Mouse (Mus musculus): ENCODE results near the gene Uqcrq. TPM values are rescaled to one million over a fixed set of nuclear protein-coding genes. Genes with fewer than 3 reads are reported as not detected.

Gene Uqcrq
- polyA plus RNA-seq, 1 experiment from 2014 or later: 520 TPM

DNA sequence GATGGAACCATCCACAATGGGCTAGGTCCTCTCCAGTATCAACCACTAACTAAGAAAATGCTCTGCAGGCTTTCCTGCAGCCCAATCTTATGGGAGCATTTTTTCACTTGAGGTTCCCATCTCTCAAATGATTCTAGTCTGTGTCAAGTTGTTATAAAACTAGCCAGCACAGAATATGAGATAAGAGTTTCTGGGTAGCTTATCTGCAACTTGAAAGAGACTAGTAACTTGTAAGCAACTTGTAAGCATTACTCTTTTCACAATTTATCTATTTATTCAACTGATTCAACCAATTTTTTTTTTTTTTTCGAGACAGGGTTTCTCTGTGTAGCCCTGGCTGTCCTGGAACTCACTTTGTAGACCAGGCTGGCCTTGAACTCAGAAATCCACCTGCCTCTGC lies 27.0 kb downstream of the Uqcrq start:
- no peaks in the 10 kb centered on the region for H3K4me1 ChIP-seq (ENCODE audit: insufficient read depth, low read depth, low read length)
- no peaks in the 10 kb centered on the region for H3K9me3 ChIP-seq (ENCODE audit: low read length)
- 92% methylated on average over 1 of the region's 1 CpGs for WGBS
- no peak overlapping the region for H3K9ac ChIP-seq (replicated peaks; ENCODE audit: low read depth)
- no peak overlapping the region for H3K27ac ChIP-seq (ENCODE audit: low read length)
- ATAC-seq (no peak), DNase-seq (ENCODE audit: low spot score) (no peak)
- H3K36me3 ChIP-seq (ENCODE audit: insufficient read depth, low read length): peaks cover 53% of the 10 kb centered on the region
- no peak overlapping the region for H3K4me3 ChIP-seq (ENCODE audit: low read depth, low read length)
- TF ChIP-seq CTCF (IDR thresholded peaks at IDR 0.05) (no peak), EP300 (IDR thresholded peaks at IDR 0.05) (no peak)
- H3K27me3 ChIP-seq (replicated peaks; ENCODE audit: insufficient read depth, low read length): no peaks in the 10 kb centered on the region
- H3K4me2 ChIP-seq (replicated peaks; ENCODE audit: low read depth, low read length): no peak overlapping the region

DNA sequence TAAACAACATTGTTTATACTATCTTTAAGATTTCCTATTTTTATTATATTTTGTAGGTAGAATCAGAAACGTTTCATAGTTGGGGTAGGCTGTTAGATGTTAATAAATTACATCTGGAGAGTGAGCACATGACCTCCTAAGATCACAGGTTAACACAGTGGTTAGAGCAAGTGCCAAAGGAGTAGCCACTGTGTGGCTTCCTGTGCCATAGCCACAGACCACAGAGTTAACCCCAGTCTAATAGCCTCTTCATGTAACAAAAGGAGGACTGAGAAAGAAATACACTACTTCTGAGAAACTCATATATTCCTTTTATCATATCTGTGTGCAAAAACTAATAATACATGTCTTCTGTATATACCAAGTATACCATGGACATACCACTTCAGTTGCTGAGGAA lies 36.8 kb downstream of the Uqcrq start:
- Histone ChIP-seq H3K9me3 (ENCODE audit: low read length) (no peaks in the 10 kb centered on the region), H3K27ac (ENCODE audit: low read length) (no peak overlapping the region), H3K9ac (replicated peaks; ENCODE audit: low read depth) (no peak overlapping the region), H3K27me3 (replicated peaks; ENCODE audit: insufficient read depth, low read length) (no peaks in the 10 kb centered on the region), H3K4me2 (replicated peaks; ENCODE audit: low read depth, low read length) (no peak overlapping the region), H3K36me3 (ENCODE audit: insufficient read depth, low read length) (peaks cover 26% of the 10 kb centered on the region), H3K4me1 (ENCODE audit: insufficient read depth, low read depth, low read length) (no peaks in the 10 kb centered on the region), H3K4me3 (ENCODE audit: low read depth, low read length) (no peak overlapping the region)
- 77% methylated on average over 1 of the region's 1 CpGs for WGBS
- TF ChIP-seq EP300 (IDR thresholded peaks at IDR 0.05): no peak
- no peak for TF ChIP-seq CTCF (IDR thresholded peaks at IDR 0.05)
- ATAC-seq: no peak
- DNase-seq (ENCODE audit: low spot score): no peak

DNA sequence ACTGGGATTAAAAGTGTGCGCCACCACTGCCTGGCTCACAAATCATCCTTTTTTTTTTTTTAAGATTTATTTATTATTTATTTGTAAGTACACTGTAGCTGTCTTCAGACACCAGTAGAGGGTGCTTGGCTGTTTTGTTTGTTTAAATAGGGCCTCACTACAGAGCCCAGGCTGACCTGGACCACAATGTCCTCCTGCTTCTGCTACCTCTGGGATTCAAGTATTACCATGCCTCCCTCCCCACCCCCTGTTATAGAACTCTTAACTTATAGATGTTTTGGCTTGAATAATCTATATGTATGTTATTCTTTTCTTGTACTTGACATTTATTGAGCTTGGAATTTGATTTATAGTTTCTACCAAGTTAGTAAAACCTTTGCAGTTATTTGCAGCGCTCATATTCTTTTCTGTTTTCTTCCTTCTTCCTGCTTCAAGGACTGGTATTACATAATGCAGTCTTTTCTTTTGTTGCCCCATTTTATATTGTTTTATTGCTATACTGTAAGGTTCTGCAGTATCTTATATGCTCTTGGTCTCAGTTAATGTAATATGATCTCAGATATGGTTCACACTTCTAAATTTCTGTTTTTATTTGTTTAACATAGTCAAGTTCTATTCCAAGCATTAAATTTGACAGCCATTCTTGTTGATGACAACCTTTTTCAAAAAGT lies 46.7 kb downstream of the Uqcrq start:
- H3K36me3 ChIP-seq (ENCODE audit: insufficient read depth, low read length): no peaks in the 10 kb centered on the region
- no peak overlapping the region for H3K9ac ChIP-seq (replicated peaks; ENCODE audit: low read depth)
- TF ChIP-seq EP300 (IDR thresholded peaks at IDR 0.05): no peak
- no peak overlapping the region for H3K27ac ChIP-seq (ENCODE audit: low read length)
- no peak overlapping the region for H3K4me3 ChIP-seq (ENCODE audit: low read depth, low read length)
- WGBS: 96% methylated on average over 2 of the region's 2 CpGs
- no peak for DNase-seq (ENCODE audit: low spot score)
- no peak for ATAC-seq
- H3K4me2 ChIP-seq (replicated peaks; ENCODE audit: low read depth, low read length): no peak overlapping the region
- no peaks in the 10 kb centered on the region for H3K9me3 ChIP-seq (ENCODE audit: low read length)
- H3K4me1 ChIP-seq (ENCODE audit: insufficient read depth, low read depth, low read length): no peaks in the 10 kb centered on the region
- no peaks in the 10 kb centered on the region for H3K27me3 ChIP-seq (replicated peaks; ENCODE audit: insufficient read depth, low read length)

DNA sequence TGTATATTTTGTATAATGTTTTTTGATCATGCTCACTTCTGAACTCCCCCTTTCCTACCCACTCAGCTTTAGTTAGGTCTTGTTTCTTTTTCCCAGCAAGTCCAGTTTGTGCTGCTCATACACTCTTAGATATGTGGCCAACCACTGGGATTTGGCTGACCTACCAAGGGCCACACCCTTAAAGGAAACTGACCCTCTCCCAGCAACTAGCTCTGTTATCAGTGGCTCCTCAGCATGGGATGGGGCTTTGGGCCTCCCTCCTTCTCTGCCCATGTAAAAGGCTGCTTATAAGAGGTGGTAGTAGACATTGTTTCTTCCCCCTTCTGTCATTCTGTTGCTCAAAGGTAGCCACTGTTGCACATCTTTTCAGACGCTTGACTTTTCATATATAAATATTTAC lies 51.7 kb downstream of the Uqcrq start:
- Histone ChIP-seq H3K4me2 (replicated peaks; ENCODE audit: low read depth, low read length) (no peak overlapping the region), H3K4me1 (ENCODE audit: insufficient read depth, low read depth, low read length) (no peaks in the 10 kb centered on the region), H3K27me3 (replicated peaks; ENCODE audit: insufficient read depth, low read length) (no peaks in the 10 kb centered on the region), H3K9ac (replicated peaks; ENCODE audit: low read depth) (no peak overlapping the region), H3K36me3 (ENCODE audit: insufficient read depth, low read length) (peaks cover 8% of the 10 kb centered on the region; the same call in 1 of the 2 replicates), H3K9me3 (ENCODE audit: low read length) (no peaks in the 10 kb centered on the region), H3K4me3 (ENCODE audit: low read depth, low read length) (no peak overlapping the region), H3K27ac (ENCODE audit: low read length) (no peak overlapping the region)
- 75% methylated on average over 1 of the region's 1 CpGs for WGBS
- DNase-seq (ENCODE audit: low spot score) (no peak), ATAC-seq (no peak)
- TF ChIP-seq CTCF (IDR thresholded peaks at IDR 0.05): no peak
- no peak for TF ChIP-seq EP300 (IDR thresholded peaks at IDR 0.05)

Small RNAs within 50 kb of the gene (microRNA-seq; reads per million reads assigned to microRNA genes)
- not detected for gene Mir6920

Other genes starting within 250 kb of the Uqcrq start
- gene Hspa4, start 130.4 kb downstream of the Uqcrq start, polyA plus RNA-seq (2015; fragmentation: Nextera tagmentation; extraction: Ambion mirVana): 42.0 and 42.3 TPM in 2 replicates
- 13.4 and 16.3 TPM in 2 replicates for gene Zcchc10, start 106.2 kb downstream of the Uqcrq start, polyA plus RNA-seq (2015; fragmentation: Nextera tagmentation; extraction: Ambion mirVana)
- gene Aff4, start 80.0 kb downstream of the Uqcrq start, polyA plus RNA-seq (2015; fragmentation: Nextera tagmentation; extraction: Ambion mirVana): 45.3 and 50.9 TPM in 2 replicates
- 0.38 TPM in 1 of 2 replicates, not detected in the other for gene Leap2, start 7.7 kb downstream of the Uqcrq start, polyA plus RNA-seq (2015; fragmentation: Nextera tagmentation; extraction: Ambion mirVana)
- 0.84 and 1.3 TPM in 2 replicates for gene Gdf9, start 192 bp upstream of the Uqcrq start, polyA plus RNA-seq (2015; fragmentation: Nextera tagmentation; extraction: Ambion mirVana)
- 0.10 TPM in 1 of 2 replicates, not detected in the other for gene Gm10447, start 26.3 kb upstream of the Uqcrq start, polyA plus RNA-seq (2015; fragmentation: Nextera tagmentation; extraction: Ambion mirVana)
- 0.88 and 1.0 TPM in 2 replicates for gene Shroom1, start 26.4 kb upstream of the Uqcrq start, polyA plus RNA-seq (2015; fragmentation: Nextera tagmentation; extraction: Ambion mirVana)
- gene Gm9837, start 39.6 kb upstream of the Uqcrq start, polyA plus RNA-seq (2015; fragmentation: Nextera tagmentation; extraction: Ambion mirVana): not detected in 2 replicates
- not detected in 2 replicates for gene Gm9945, start 49.3 kb upstream of the Uqcrq start, polyA plus RNA-seq (2015; fragmentation: Nextera tagmentation; extraction: Ambion mirVana)
- 0.42 and 0.62 TPM in 2 replicates for gene Sowaha, start 49.4 kb upstream of the Uqcrq start, polyA plus RNA-seq (2015; fragmentation: Nextera tagmentation; extraction: Ambion mirVana)
- gene Sept8, start 88.4 kb upstream of the Uqcrq start, polyA plus RNA-seq (2015; fragmentation: Nextera tagmentation; extraction: Ambion mirVana): 13.9 and 15.5 TPM in 2 replicates
- 39.4 and 39.9 TPM in 2 replicates for gene Kif3a, start 136.5 kb upstream of the Uqcrq start, polyA plus RNA-seq (2015; fragmentation: Nextera tagmentation; extraction: Ambion mirVana)
- gene Il4, start 187.8 kb upstream of the Uqcrq start, polyA plus RNA-seq (2015; fragmentation: Nextera tagmentation; extraction: Ambion mirVana): 0.64 and 0.79 TPM in 2 replicates
- gene Il13, start 203.9 kb upstream of the Uqcrq start, polyA plus RNA-seq (2015; fragmentation: Nextera tagmentation; extraction: Ambion mirVana): not detected in 2 replicates